Mouse (Mus musculus): ENCODE data around the gene Grap2.

GRCm38 (mm10) chr15:80545430-80545829, 27.0 kb upstream of the Grap2 start:
- no peak for TF ChIP-seq POLR2A (IDR thresholded peaks at IDR 0.05; ENCODE audit: borderline replicate concordance, extremely low read depth, insufficient read depth, insufficient read length, poor library complexity, severe bottlenecking)
- TF ChIP-seq CTCF (IDR thresholded peaks at IDR 0.05; ENCODE audit: borderline replicate concordance, extremely low read depth, insufficient read depth, insufficient read length) = no peak

Measured in brain, embryonic 14.5 days (tissue).